Mouse (Mus musculus) liver, embryonic 14.5 days (tissue): ENCODE measurements around the gene Nt5c3b. TPM values are rescaled to one million over a fixed set of nuclear protein-coding genes. Genes with fewer than 3 reads are reported as not detected.

Experiments used
- ATAC-seq: fragments of 200-750 bp; cut with Nextera tagmentation; 2 replicates; pipeline ENCODE4 v1.8.0; 2017; ENCODE audit warnings: moderate number of reproducible peaks, mild to moderate bottlenecking, moderate library complexity; ENCODE audit not compliant: insufficient read depth
- DNase-seq, 3 experiments: peaks; one replicate each; pipeline ENCODE4 v3.0.0-alpha.2; 2012 to 2013; ENCODE audit warnings: low read depth in 3 of 3, low spot score in 3 of 3
- H3K27ac ChIP-seq: fragments of 300-500 bp; sonication (generic); 2 replicates; pipeline ENCODE4 v1.5.1; 2014; ENCODE audit warnings: moderate library complexity, mild to moderate bottlenecking, control low read depth, inconsistent platforms
- H3K27me3 ChIP-seq: fragments of 300-500 bp; sonication (generic); 2 replicates; pipeline ENCODE4 v1.6.1; 2014; ENCODE audit warnings: mild to moderate bottlenecking, low read length, moderate library complexity; ENCODE audit not compliant: control insufficient read depth, insufficient read depth
- H3K36me3 ChIP-seq: fragments of 300-500 bp; sonication (generic); replicated peaks from 2 replicates; pipeline ENCODE4 v1.6.1; 2014; ENCODE audit warnings: low read depth; ENCODE audit not compliant: control insufficient read depth, insufficient read depth
- H3K4me1 ChIP-seq, 2 experiments: fragments of 200-500 bp in 1 of 2; fragments of 300-500 bp in 1 of 2; sonication (generic) in 1 of 2; replicated peaks; 2 replicates each; pipeline ENCODE4 v1.6.1; 2012 to 2014; ENCODE audit warnings: antibody characterized with exemption in 1 of 2, inconsistent platforms in 1 of 2, low read length in 1 of 2; ENCODE audit not compliant: control insufficient read depth in 2 of 2, insufficient read depth in 2 of 2
- H3K4me2 ChIP-seq: fragments of 300-500 bp; sonication (generic); 2 replicates; pipeline ENCODE4 v1.6.1; 2014; ENCODE audit warnings: low read depth, mild to moderate bottlenecking, control low read depth, moderate library complexity
- H3K4me3 ChIP-seq, 2 experiments: fragments of 200-500 bp in 1 of 2; fragments of 300-500 bp in 1 of 2; sonication (generic) in 1 of 2; 2 replicates each; pipeline ENCODE4 v1.5.1; 2012 to 2014; ENCODE audit warnings: low read depth in 2 of 2, low read length in 2 of 2, mild to moderate bottlenecking in 2 of 2, control low read depth in 1 of 2, inconsistent platforms in 1 of 2, moderate library complexity in 1 of 2; ENCODE audit not compliant: insufficient read depth in 1 of 2
- H3K9ac ChIP-seq: fragments of 300-500 bp; sonication (generic); replicated peaks from 2 replicates; pipeline ENCODE4 v1.6.1; 2014; ENCODE audit warnings: mild to moderate bottlenecking, control low read depth, moderate library complexity
- H3K9me3 ChIP-seq: fragments of 300-500 bp; sonication (generic); 2 replicates; pipeline ENCODE4 v1.6.1; 2016; ENCODE audit warnings: low read length, mixed read lengths; ENCODE audit not compliant: control insufficient read depth
- CTCF ChIP-seq: IDR thresholded peaks from 2 replicates; pipeline ENCODE4 v1.5.1; 2016; ENCODE audit warnings: antibody characterized with exemption, low read depth, control low read depth
- EP300 ChIP-seq: IDR thresholded peaks from 2 replicates; pipeline ENCODE4 v1.6.1; 2016; ENCODE audit warnings: antibody characterized with exemption, low read depth
- WGBS: fragments of 180-500 bp; shearing (Covaris S2); extraction: QIAGEN DNeasy Blood & Tissue Kit; methylation state at CpG from one replicate; pipeline ENCODE4 v1.1.7; 2014; ENCODE audit not compliant: insufficient replicate concordance; 5-methylcytosine and 5-hydroxymethylcytosine counted together
- polyA plus RNA-seq, 2 experiments: library from polyadenylated mRNA; depleted of rRNA in 1 of 2; stranded (reverse) in 1 of 2; unstranded in 1 of 2; fragments of >200 nt; fragmentation: Nextera tagmentation in 1 of 2; extraction: Ambion mirVana in 1 of 2; gene quantifications; 2 replicates each; pipeline versions ENCODE4 v1.2.1 to v1.2.3; 2012 to 2014

Nt5c3b gene
- polyA plus RNA-seq, 2 experiments = 13.0 to 15.5 TPM

- Histone ChIP-seq H3K4me2 (no peak overlapping the region), H3K9ac (no peak overlapping the region)
- ATAC-seq = no peak
These were observed 47.9 kb downstream of the Nt5c3b start for GRCm38 (mm10) chr11:100393733-100394132.

GRCm38 (mm10) chr11:100392958-100393357, 48.6 kb downstream of the Nt5c3b start:
- no peaks in the 10 kb centered on the region for H3K36me3 ChIP-seq
- peaks cover 0 to 19% of the 10 kb centered on the region in 2 experiments; a peak in 2 of 4 replicates for H3K4me1 ChIP-seq
- no peak overlapping the region for H3K27ac ChIP-seq
- H3K4me3 ChIP-seq = no peak overlapping the region
- H3K4me2 ChIP-seq = no peak overlapping the region
- no peaks in the 10 kb centered on the region for H3K9me3 ChIP-seq
- no peak for DNase-seq
- ATAC-seq = no peak
- TF ChIP-seq EP300 (no peak), CTCF (no peak)
- no peak overlapping the region for H3K9ac ChIP-seq
- peaks cover 17% of the 10 kb centered on the region for H3K27me3 ChIP-seq
- WGBS = 51% methylated on average over 5 of the region's 5 CpGs

More at GRCm38 (mm10) chr11:100393733-100394132, 47.9 kb downstream of the Nt5c3b start:
- no peak overlapping the region for H3K27ac ChIP-seq
- H3K9me3 ChIP-seq = no peaks in the 10 kb centered on the region
- no peaks in the 10 kb centered on the region for H3K36me3 ChIP-seq
- no peak for DNase-seq
- peaks cover 0 to 21% of the 10 kb centered on the region in 2 experiments; a peak in 2 of 4 replicates for H3K4me1 ChIP-seq
- no peak overlapping the region for H3K4me3 ChIP-seq
- peaks cover 17% of the 10 kb centered on the region for H3K27me3 ChIP-seq
- no peak for TF ChIP-seq CTCF
- no peak for TF ChIP-seq EP300
- WGBS = 45% methylated on average over 7 of the region's 7 CpGs

- H3K27ac ChIP-seq = no peak overlapping the region
- DNase-seq = no peak
- 73% methylated on average over 7 of the region's 7 CpGs for WGBS
- H3K9me3 ChIP-seq = no peaks in the 10 kb centered on the region
- H3K4me1 ChIP-seq = peaks cover 0 to 24% of the 10 kb centered on the region in 2 experiments; a peak in 2 of 4 replicates
- peaks cover 16% of the 10 kb centered on the region for H3K27me3 ChIP-seq
- H3K36me3 ChIP-seq = no peaks in the 10 kb centered on the region
- no peak overlapping the region for H3K4me3 ChIP-seq
- H3K4me2 ChIP-seq = no peak overlapping the region
- TF ChIP-seq EP300 (no peak), CTCF (no peak)
- no peak for ATAC-seq
- H3K9ac ChIP-seq = no peak overlapping the region
These were observed 49.7 kb downstream of the Nt5c3b start for GRCm38 (mm10) chr11:100391884-100392345.

- DNase-seq (no peak), ATAC-seq (peak; percentile 54; the same call in 1 of the 2 replicates)
- no peaks in the 10 kb centered on the region for H3K9me3 ChIP-seq
- 62% methylated on average over 9 of the region's 9 CpGs for WGBS
- no peak overlapping the region for H3K4me3 ChIP-seq
- H3K4me1 ChIP-seq = peaks cover 0 to 24% of the 10 kb centered on the region in 2 experiments; a peak in 2 of 4 replicates
- no peaks in the 10 kb centered on the region for H3K36me3 ChIP-seq
- peaks cover 13% of the 10 kb centered on the region for H3K27me3 ChIP-seq
- no peak overlapping the region for H3K9ac ChIP-seq
- no peak for TF ChIP-seq CTCF
- H3K4me2 ChIP-seq = no peak overlapping the region
- H3K27ac ChIP-seq = no peak overlapping the region
These were observed 50.3 kb downstream of the Nt5c3b start for GRCm38 (mm10) chr11:100391081-100391883.

- H3K27ac ChIP-seq = no peak overlapping the region
- H3K4me2 ChIP-seq = no peak overlapping the region
- peaks cover 0 to 18% of the 10 kb centered on the region in 2 experiments; a peak in 2 of 4 replicates for H3K4me1 ChIP-seq
- 33% methylated on average over 8 of the region's 8 CpGs for WGBS
- H3K36me3 ChIP-seq = no peaks in the 10 kb centered on the region
- no peak for DNase-seq
- no peaks in the 10 kb centered on the region for H3K9me3 ChIP-seq
- no peak overlapping the region for H3K4me3 ChIP-seq
- TF ChIP-seq EP300 = no peak
- TF ChIP-seq CTCF = no peak
- peaks cover under 1% of the 10 kb centered on the region for H3K27me3 ChIP-seq
- no peak overlapping the region for H3K9ac ChIP-seq
- peak; percentile 16; the same call in 1 of the 2 replicates for ATAC-seq
These were observed 51.6 kb downstream of the Nt5c3b start for GRCm38 (mm10) chr11:100389931-100390445.
